ENCODE assay signal across 9 mouse cellular contexts in the genomic region with DNA sequence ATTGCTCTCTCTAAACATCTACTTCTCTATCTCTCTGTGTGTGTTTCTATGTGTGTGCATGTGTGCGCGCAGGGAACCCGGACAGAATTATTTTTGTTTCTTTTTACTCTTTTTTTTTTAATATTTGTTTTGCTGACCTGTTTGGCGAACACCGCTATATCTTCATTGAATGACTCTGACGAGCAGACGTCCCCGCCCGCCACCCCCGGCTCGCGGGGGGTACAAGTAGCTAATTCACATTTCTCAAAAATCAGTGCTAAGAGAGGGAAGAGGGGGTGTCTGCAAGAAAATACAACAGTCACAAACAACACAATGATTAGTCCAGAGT. TPM values are rescaled to one million over a fixed set of nuclear protein-coding genes. Genes with fewer than 3 reads are reported as not detected.
A peak's percentile ranks its signal among the peaks of the same experiment; 100 is the strongest.
DNase-seq lines count a peak whose midpoint lies in the region; ATAC-seq and TF ChIP-seq lines count a peak whose summit lies in the region.
"Had no signal": no experiment of that assay in that cellular context is flagged by ENCODE, and none has a peak within 500 bp of the region (broad histone marks: within the 10 kb centered on the region; RNA-seq: fewer than 3 reads in every experiment).

No protein-coding gene starts in this region.

- H3K9ac ChIP-seq in liver, embryonic 11.5 days (ENCODE audit: low read depth, low read length), result peak overlapping the region; percentile 80
- peak overlapping the region; percentile 93 for H3K9ac ChIP-seq in stomach, embryonic 16.5 days (ENCODE audit: low read length)

- H3K27me3 ChIP-seq in spleen, adult 2 months (ENCODE audit: control insufficient read depth, insufficient read depth, low read length), result peaks cover 12% of the 10 kb centered on the region; the same call in 1 of the 2 replicates
- H3K27me3 ChIP-seq in liver, embryonic 11.5 days (replicated peaks; ENCODE audit: control insufficient read depth, insufficient read depth, low read length), result no peaks in the 10 kb centered on the region
- H3K27me3 ChIP-seq in stomach, embryonic 16.5 days (ENCODE audit: control insufficient read depth, insufficient read depth, low read length), result no peaks in the 10 kb centered on the region

- 20% methylated on average over 12 of the region's 12 CpGs for WGBS in spleen, adult 2 months
- WGBS in liver, embryonic 11.5 days, result 17% methylated on average over 12 of the region's 12 CpGs
- WGBS in stomach, embryonic 16.5 days, result 4% methylated on average over 12 of the region's 12 CpGs

- ATAC-seq in liver, embryonic 11.5 days (replicated peaks; ENCODE audit: low FRiP score), result no peak
- ATAC-seq in stomach, embryonic 16.5 days (ENCODE audit: insufficient read depth, low FRiP score), result no peak

- no peak for TF ChIP-seq POLR2A in spleen, adult 2 months (IDR thresholded peaks at IDR 0.05; ENCODE audit: low read depth, low read length)

- peaks cover 3% of the 10 kb centered on the region; the same call in 1 of the 2 replicates for H3K4me1 ChIP-seq in spleen, adult 2 months (ENCODE audit: control insufficient read depth, insufficient read depth, insufficient read length)
- H3K4me1 ChIP-seq in liver, embryonic 11.5 days (replicated peaks; ENCODE audit: control insufficient read depth, insufficient read depth, low read length), result peaks cover 17% of the 10 kb centered on the region
- peaks cover 6% of the 10 kb centered on the region for H3K4me1 ChIP-seq in stomach, embryonic 16.5 days (ENCODE audit: control insufficient read depth, insufficient read depth, low read length)

- 0 out of 2 replicates have a peak overlapping the region, but pooled peaks have one; percentile 38 for H3K27ac ChIP-seq in spleen, adult 2 months (ENCODE audit: insufficient read depth, low read length)
- H3K27ac ChIP-seq in liver, embryonic 11.5 days (ENCODE audit: low read depth, low read length), result peak overlapping the region; percentile 82
- H3K27ac ChIP-seq in stomach, embryonic 16.5 days (ENCODE audit: low read length), result peak overlapping the region; percentile 95

- peak overlapping the region; percentile 48 for H3K4me3 ChIP-seq in spleen, adult 2 months (ENCODE audit: extremely low read depth, insufficient read depth, insufficient read length)
- H3K4me3 ChIP-seq in liver, embryonic 11.5 days (ENCODE audit: low read depth, low read length), result peak overlapping the region; percentile 70
- H3K4me3 ChIP-seq in stomach, embryonic 16.5 days (replicated peaks; ENCODE audit: low read length), result peak overlapping the region; percentile 88

- TF ChIP-seq CTCF in spleen, adult 2 months (IDR thresholded peaks at IDR 0.05; ENCODE audit: extremely low read depth, insufficient read depth, insufficient read length, insufficient replicate concordance), result no peak

- 0 out of 2 replicates have a peak, but pooled peaks cover 3% of the 10 kb centered on the region for H3K36me3 ChIP-seq in spleen, adult 2 months (ENCODE audit: control insufficient read depth, insufficient read depth, low read length)
- H3K36me3 ChIP-seq in liver, embryonic 11.5 days (ENCODE audit: control insufficient read depth, insufficient read depth, low read length), result no peaks in the 10 kb centered on the region
- H3K36me3 ChIP-seq in stomach, embryonic 16.5 days (ENCODE audit: control insufficient read depth, insufficient read depth, low read length), result 0 out of 2 replicates have a peak, but pooled peaks cover 5% of the 10 kb centered on the region

- H3K9me3 ChIP-seq in liver, embryonic 11.5 days (ENCODE audit: control insufficient read depth, low read length), result no peaks in the 10 kb centered on the region
- H3K9me3 ChIP-seq in stomach, embryonic 16.5 days (replicated peaks; ENCODE audit: control insufficient read depth, low read length), result no peaks in the 10 kb centered on the region

- peak overlapping the region; percentile 98 for H3K4me2 ChIP-seq in liver, embryonic 11.5 days
- H3K4me2 ChIP-seq in stomach, embryonic 16.5 days (ENCODE audit: low read depth, low read length), result peak overlapping the region; percentile 85

- DNase-seq in adrenal gland, postnatal 10 days, result peak; percentile 47
- no peak for DNase-seq in adrenal gland, postnatal 14 days
- DNase-seq in spleen, adult 2 months (ENCODE audit: low read depth in 1 of 2, low spot score in 2 of 2), result no peak
- no peak for DNase-seq in spleen, postnatal 4 days (ENCODE audit: low spot score in 2 of 2)
- DNase-seq in liver, embryonic 11.5 days (ENCODE audit: low spot score), result no peak
- no peak for DNase-seq in cerebellum, adult 11-12 months
- no peak for DNase-seq in right cerebral cortex, postnatal 4 days
- DNase-seq: adrenal gland, adult 8-10 months had no signal

RNA-seq across cellular contexts. Expression of a gene that starts 4.7 kb away (rescaled TPM):
- total RNA-seq in adrenal gland, postnatal 10 days (2021), result 10 to 100 TPM; 42.5 to 47.2 TPM
- 57.0 and 57.5 TPM in 2 replicates for total RNA-seq in adrenal gland, postnatal 14 days (2021)
- polyA plus RNA-seq in spleen, adult 2 months (2012; rRNA removed), result 5.0 and 5.9 TPM in 2 replicates
- 44.7 and 46.6 TPM in 2 replicates for polyA plus RNA-seq in liver, embryonic 11.5 days (2014; fragmentation: Nextera tagmentation; extraction: Ambion mirVana)
- 143 and 153 TPM in 2 replicates for polyA plus RNA-seq in stomach, embryonic 16.5 days (2015; fragmentation: Nextera tagmentation; extraction: Ambion mirVana)

Comparison
In these comparisons a context has a peak if more than half of its experiments do, and no peak if none do; other contexts are left out.
1. H3K27ac ChIP-seq: peak in every context shown above with its lines; median percentile 95 in stomach, embryonic 16.5 days; 82 in liver, embryonic 11.5 days; 38 in spleen, adult 2 months.